Mouse (Mus musculus) small intestine, adult 2 months (tissue): Measurements from ENCODE around the gene Nek8. TPM values are rescaled to one million over a fixed set of nuclear protein-coding genes. Genes with fewer than 3 reads are reported as not detected.

ENCODE experiments used
- H3K27ac ChIP-seq: fragments of 200-500 bp; 2 replicates; pipeline ENCODE4 v1.5.1; 2012; ENCODE audit warnings: low read depth, low read length, control low read depth, inconsistent platforms; ENCODE audit not compliant: insufficient read depth
- H3K27me3 ChIP-seq: fragments of 200-500 bp; 2 replicates; pipeline ENCODE4 v1.6.1; 2012; ENCODE audit warnings: mild to moderate bottlenecking, moderate library complexity, low read length, inconsistent platforms; ENCODE audit not compliant: control insufficient read depth, insufficient read depth
- H3K36me3 ChIP-seq: fragments of 200-500 bp; 2 replicates; pipeline ENCODE4 v1.6.1; 2012; ENCODE audit warnings: mild to moderate bottlenecking, low read length, control low read depth, inconsistent platforms; ENCODE audit not compliant: control insufficient read depth, insufficient read depth
- H3K4me1 ChIP-seq: fragments of 200-500 bp; 2 replicates; pipeline ENCODE4 v1.6.1; 2012; ENCODE audit warnings: low read length, inconsistent platforms, mixed read lengths; ENCODE audit not compliant: control insufficient read depth, insufficient read depth, insufficient read length
- H3K4me3 ChIP-seq: fragments of 200-500 bp; 2 replicates; pipeline ENCODE4 v1.5.1; 2012; ENCODE audit warnings: low read depth, mild to moderate bottlenecking, control low read depth, inconsistent platforms, low read length, moderate library complexity
- CTCF ChIP-seq: fragments of 200-500 bp; IDR thresholded peaks from 2 replicates; pipeline ENCODE4 v1.5.1; 2012; ENCODE audit warnings: low read depth, mild to moderate bottlenecking, control low read depth, inconsistent platforms, low read length, moderate library complexity, mixed read lengths; ENCODE audit not compliant: insufficient replicate concordance, insufficient read length; ENCODE audit errors: extremely low read depth
- POLR2A ChIP-seq: fragments of 200-500 bp; IDR thresholded peaks from 2 replicates; pipeline ENCODE4 v1.6.1; 2012; ENCODE audit warnings: low read depth, mild to moderate bottlenecking, control low read depth, inconsistent platforms, low read length, moderate library complexity
- WGBS: fragments of 180-500 bp; shearing (Covaris S2); methylation state at CpG from one replicate; pipeline ENCODE4 v1.1.7; 2018; 5-methylcytosine and 5-hydroxymethylcytosine counted together
- polyA plus RNA-seq: library from polyadenylated mRNA; depleted of rRNA; stranded (reverse); fragments of >200 nt; gene quantifications from 2 replicates; pipeline ENCODE4 v1.2.3, GENCODE M21; 2012

The Nek8 gene
- polyA plus RNA-seq, 1 experiment, result 6.6 TPM

DNA sequence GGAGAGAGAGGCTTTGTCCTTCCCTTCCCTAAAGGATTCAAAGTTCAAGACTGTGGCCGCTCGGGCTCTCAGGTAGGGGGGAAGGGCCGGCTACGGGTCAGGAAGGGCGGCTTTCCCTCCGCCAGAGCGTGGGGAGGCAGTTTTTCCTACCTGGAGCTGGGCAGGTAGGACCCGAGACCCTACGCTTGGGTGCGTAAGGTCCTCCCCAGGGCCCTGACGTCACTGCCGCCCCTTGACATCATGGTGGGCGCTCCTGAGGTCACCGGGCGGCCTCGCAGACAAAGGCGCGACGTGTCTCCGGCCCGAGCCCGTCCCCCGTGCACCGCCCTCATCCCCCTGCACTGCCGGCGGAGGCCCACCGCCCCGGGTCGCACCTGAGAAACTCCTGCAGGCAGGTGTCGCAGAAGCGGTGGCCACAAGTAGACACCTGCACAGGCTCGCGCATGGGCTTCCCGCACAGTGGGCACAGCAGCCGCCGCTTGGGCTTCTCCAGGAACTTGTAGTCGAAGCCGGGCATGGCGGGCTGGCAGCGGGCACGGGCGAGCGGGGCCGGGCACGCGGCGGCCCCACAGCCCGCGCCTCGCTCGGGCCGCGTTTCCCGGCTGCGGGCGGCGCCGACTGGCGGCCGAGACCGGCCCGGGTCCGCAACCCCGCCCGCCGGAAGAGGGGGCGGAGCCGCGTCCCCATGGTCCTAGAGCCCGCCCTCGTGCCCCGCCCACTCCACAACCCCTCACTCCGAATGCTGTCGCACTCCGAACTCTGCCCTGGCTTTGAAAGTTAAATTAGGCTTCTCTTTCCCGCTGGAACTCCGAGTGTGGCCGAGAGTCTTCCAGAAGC, 11.3 kb downstream of the Nek8 start, which contains the start of gene Traf4:
Gene Traf4, minus strand, starts transcription at position 666 of the 837 bp plus-strand sequence.
- peaks cover 43% of the 10 kb centered on the region for H3K4me1 ChIP-seq
- H3K27ac ChIP-seq, result peak within 1 kb of the TSS; percentile 97
- H3K36me3 ChIP-seq, result peaks cover 18% of the 10 kb centered on the region
- peak; percentile 36; the same call in 1 of the 2 replicates for TF ChIP-seq POLR2A
- no peak for TF ChIP-seq CTCF
- no peaks in the 10 kb centered on the region for H3K27me3 ChIP-seq
- under 1% methylated on average over 78 of the region's 78 CpGs for WGBS
- peak within 1 kb of the TSS; percentile 71 for H3K4me3 ChIP-seq

DNA sequence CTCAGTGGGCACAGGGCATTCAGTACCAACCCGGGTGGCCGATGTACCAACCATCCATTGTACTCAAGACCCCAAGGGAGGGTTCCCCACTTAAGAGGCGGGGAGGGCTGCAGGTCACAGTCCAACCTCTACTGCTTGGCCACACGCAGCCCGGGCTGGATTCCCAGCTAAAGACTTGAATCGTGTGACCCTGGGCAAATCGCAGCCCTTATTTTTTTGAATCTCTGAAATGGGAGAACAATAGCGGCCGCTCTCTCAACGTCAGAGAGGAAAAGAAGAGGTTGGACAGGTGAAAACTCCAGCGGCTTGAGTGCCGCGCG, 11.9 kb downstream of the Nek8 start:
- no peak for TF ChIP-seq CTCF
- TF ChIP-seq POLR2A, result no peak
- Histone ChIP-seq H3K4me3 (peak overlapping the region; percentile 71), H3K27ac (peak overlapping the region; percentile 81), H3K27me3 (no peaks in the 10 kb centered on the region), H3K36me3 (peaks cover 22% of the 10 kb centered on the region), H3K4me1 (peaks cover 43% of the 10 kb centered on the region)
- WGBS, result under 1% methylated on average over 14 of the region's 14 CpGs

DNA sequence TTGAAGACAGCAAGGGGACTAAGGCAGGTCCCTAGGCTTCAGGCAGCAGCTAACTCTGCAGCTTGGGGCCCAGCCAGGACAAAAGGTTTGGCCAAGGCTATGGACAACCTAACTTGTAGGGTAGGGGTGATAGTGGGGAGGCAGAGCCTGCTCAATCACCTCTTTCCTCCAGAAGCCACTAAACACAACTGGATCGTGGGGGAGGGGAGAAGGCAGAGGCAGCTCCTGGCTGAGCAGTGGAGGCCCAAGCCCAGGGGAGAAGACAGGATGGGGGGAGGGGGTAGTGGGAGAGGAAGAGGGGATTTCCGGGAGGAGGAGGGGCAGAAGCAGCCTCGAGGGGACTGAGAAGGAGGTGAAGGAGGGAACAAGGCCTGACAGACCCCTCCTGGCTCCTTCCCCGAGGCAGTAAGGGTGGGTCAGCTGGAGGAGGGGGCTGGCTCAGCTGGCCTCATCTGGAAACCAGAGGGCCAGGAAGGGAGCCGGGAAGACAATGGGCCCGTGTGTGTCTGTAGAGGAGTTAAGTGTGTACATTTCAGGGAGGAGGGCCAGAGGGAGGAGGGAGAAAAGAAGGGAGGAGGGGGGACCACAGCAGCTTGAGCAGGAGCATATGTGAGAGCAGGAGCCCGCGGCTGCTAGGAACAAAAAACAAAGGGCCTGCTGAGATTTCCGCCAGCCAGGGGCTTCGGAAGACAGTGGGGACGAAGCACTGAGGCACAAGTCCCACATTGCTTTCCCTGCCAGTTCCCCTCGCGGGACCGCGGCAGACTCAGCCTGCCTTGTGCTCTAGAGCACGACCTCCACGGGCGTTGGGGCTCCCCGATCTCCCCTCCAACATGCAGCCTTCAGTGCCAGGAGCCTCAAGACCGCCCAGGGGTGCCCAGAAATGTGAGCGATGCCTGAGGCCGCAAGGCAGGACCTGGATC, 12.5 kb downstream of the Nek8 start:
- no peak for TF ChIP-seq POLR2A
- TF ChIP-seq CTCF, result no peak
- Histone ChIP-seq H3K36me3 (peaks cover 25% of the 10 kb centered on the region), H3K27ac (peak overlapping the region; percentile 81), H3K4me3 (peak overlapping the region; percentile 71), H3K4me1 (peaks cover 43% of the 10 kb centered on the region), H3K27me3 (no peaks in the 10 kb centered on the region)
- WGBS, result 2% methylated on average over 22 of the region's 22 CpGs

DNA sequence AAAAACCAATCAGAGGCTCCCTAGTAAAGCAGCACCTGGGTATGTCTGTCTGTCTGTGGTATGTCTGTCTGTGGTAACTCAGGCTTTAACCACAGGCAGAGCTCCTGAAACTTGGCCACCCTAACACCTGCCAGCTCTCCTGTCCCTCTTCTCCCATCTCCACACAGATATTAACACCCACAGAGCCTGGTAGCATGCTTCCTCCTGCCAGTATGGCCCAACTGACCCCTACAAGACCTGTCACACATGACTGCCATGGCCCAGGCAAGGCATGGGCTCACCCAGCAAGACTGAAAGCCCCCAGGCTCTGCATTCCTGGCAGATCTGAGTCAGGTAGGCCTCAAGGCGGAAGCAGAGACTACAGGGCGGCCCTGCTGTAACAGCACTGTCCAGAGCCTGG, 13.4 kb downstream of the Nek8 start:
- H3K27ac ChIP-seq, result no peak overlapping the region
- WGBS, result 84% methylated on average over 2 of the region's 2 CpGs

DNA sequence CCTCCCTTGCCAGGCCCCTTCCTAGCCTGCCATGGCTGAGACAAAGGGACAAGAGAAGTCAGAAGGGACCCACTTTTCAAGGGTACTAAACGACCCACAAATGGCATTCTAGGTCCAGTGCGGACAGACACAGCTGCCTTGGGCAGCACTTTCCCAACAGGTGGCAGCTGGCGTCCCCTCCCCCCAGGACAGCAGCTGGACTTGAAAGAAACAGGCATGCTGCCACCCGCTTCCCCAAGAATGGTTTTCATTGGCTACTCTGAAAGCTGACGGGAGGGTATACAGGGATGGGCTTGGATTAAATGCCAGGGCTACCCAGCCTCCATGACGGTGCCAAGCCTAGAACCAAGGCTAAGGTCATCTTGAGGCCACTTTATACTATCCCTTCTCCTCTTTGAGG, 14.0 kb downstream of the Nek8 start:
- Histone ChIP-seq H3K36me3 (peaks cover 37% of the 10 kb centered on the region), H3K27ac (no peak overlapping the region), H3K4me3 (no peak overlapping the region), H3K4me1 (peaks cover 36% of the 10 kb centered on the region), H3K27me3 (no peaks in the 10 kb centered on the region)
- WGBS, result 31% methylated on average over 6 of the region's 6 CpGs
- no peak for TF ChIP-seq POLR2A

More for the DNA sequence above, 13.4 kb downstream of the Nek8 start:
- Histone ChIP-seq H3K36me3 (peaks cover 32% of the 10 kb centered on the region), H3K4me3 (peak overlapping the region; percentile 71), H3K4me1 (peaks cover 41% of the 10 kb centered on the region), H3K27me3 (no peaks in the 10 kb centered on the region)
- no peak for TF ChIP-seq CTCF
- TF ChIP-seq POLR2A, result no peak

DNA sequence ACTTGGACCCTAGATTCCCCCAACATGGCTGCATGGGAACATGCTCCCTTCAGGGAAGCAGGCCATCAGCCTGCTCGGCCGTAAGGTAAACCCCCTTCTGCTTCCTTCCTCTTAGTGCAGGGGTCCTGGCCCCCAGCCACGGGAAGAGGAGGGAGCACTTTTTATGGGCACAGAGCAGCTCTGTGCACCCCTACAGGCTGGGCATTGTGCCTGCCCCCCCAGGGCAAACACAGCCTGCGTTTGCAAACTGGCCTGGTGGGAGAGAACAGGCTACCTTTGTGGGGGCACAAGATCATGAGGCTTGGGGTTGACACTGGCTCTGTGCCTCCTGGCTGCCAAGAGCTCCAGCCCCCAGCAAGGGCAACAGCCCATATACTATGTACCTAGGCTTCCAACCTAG, 14.5 kb downstream of the Nek8 start:
- no peak overlapping the region for H3K4me3 ChIP-seq
- H3K4me1 ChIP-seq, result peaks cover 30% of the 10 kb centered on the region
- no peaks in the 10 kb centered on the region for H3K27me3 ChIP-seq
- H3K27ac ChIP-seq, result no peak overlapping the region
- TF ChIP-seq CTCF (no peak), POLR2A (no peak)
- peaks cover 39% of the 10 kb centered on the region for H3K36me3 ChIP-seq
- WGBS, result 44% methylated on average over 4 of the region's 4 CpGs

DNA sequence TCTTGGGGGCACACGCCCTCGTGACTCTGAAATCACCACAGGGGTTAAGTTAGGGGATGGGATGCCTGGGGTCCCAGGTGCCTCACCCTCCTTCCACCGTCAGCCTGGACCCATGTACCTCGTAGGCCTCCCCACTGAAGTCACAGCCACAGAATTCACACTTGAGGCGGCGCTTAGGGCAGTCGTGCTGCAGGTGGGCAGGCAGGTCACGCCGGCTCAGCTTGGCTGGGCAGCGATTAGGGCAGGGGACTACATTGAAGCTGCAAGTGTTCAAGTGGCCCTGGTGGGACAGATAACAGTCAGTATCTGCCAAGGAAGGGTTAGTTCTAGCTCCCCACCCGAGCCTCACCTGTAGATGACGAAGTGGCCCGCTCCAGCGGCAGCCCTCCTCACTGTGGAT, 15.3 kb downstream of the Nek8 start:
- 90% methylated on average over 14 of the region's 14 CpGs for WGBS
- H3K27ac ChIP-seq, result no peak overlapping the region
- no peak overlapping the region for H3K4me3 ChIP-seq
- H3K36me3 ChIP-seq, result peaks cover 39% of the 10 kb centered on the region
- peaks cover 28% of the 10 kb centered on the region for H3K4me1 ChIP-seq
- no peaks in the 10 kb centered on the region for H3K27me3 ChIP-seq
- no peak for TF ChIP-seq POLR2A
- no peak for TF ChIP-seq CTCF
